Mouse (Mus musculus): ENCODE measurements around the gene Ahctf1. TPM values are rescaled to one million over a fixed set of nuclear protein-coding genes. Genes with fewer than 3 reads are reported as not detected.

Gene Ahctf1
- total RNA-seq (2023), result 93.6 TPM

DNA sequence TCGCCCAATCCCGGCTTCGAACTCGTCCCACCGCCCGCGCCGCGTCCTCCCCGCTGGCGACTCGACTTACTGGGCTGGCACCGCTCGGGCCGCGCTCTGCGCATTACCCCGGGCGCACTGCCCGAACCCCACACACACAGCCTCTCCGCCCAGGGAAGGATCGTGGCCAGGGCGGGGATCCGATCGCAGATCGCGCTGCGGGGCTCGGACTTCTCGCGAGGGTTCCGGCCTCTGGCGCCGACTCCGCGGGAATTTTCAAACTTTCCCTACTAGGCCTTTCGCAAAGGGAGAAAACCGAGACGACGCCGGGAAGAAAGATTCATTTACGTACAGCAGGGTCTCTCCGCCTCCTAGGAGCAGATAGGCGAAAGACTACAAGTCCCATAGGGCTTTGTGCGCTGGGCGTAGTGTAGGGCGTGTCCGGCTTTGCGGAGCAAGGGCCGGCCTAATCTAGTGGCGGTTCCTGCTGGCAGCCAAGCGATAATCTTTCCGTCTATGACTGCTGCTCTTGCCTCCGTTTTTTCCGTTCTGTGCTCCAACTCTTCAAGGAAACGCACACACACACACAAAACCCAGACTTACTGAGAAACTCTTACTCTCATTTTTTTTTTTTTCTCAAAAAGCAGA is at the start of gene Ahctf1:
Ahctf1 (minus strand) TSS at position 168 of the 627 bp plus-strand sequence.

DNA sequence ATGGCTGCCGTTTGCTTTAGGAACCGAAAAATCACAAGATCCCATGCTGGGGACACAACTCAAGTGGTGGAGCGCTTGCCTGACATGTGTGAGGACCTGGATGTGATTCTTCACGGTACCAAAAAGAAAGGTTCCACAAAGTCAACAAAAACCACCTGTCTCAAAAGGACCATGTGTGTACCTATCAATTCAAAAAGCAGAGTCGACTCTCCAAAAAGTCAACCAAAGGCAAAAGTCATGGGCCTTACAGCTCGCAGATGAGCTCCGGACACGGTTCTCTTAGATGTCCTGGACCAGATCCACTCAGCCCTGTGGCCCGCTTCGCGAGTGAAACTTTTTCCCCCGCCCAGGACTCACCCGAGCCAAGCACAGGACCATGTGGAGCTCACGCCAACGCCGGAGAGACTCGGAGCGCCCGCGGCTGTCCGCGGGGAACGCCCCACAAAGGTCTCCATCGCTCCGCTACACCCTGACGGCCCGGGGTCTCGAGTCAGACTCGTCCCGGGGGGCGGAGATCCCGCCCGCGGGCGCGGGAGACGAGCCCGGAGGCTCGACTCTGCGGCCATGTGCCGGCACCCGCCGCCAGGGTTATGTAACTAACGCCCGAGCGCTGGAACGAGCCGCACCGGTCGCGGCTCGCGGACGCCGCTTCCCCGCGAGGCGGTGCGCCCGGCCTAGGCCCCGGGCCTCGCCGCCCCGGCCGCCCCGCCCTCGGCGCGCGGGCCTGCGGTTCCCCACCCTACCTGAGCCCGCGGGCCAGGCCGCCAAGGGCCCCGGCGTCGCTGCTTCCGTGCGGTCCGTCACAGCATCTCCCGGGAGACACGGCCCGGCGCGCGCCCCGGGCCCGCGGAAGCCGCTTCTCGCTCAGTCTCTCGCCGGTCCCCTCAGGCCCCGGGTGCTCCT is 619 bp downstream of the Ahctf1 start, which contains the start of gene Gm10518:
Gm10518 (plus strand) TSS at position 767 of the 903 bp plus-strand sequence.

DNA sequence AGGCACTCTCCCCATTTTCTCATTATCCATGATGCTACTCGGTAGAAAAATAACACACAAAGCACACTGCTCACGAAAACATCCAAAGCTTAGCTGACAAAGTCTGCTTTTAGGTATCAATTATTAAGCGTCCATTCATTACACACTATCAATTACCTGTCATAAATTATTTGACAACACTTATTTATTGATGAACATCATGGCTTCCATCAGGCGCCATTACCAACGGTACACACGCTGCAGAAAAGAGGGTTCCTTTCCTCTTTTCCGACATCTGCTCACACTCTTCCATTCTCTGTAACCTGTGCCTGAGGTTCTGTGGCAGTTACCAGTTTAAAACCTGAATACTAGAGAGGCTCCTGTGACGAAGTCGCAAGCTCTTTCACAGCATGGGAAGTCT is 58.3 kb downstream of the Ahctf1 start, which contains the start of gene Kif28:
Kif28 (minus strand) TSS at position 101 of the 400 bp plus-strand sequence.

Other genes with a start within 250 kb of the Ahctf1 start
- 0.34 TPM for gene Sccpdh, start 135.5 kb downstream of the Ahctf1 start, total RNA-seq (2023)
- gene Kif28, start 58.4 kb downstream of the Ahctf1 start, total RNA-seq (2023), result not detected
- not detected for gene Gm10518, start 304 bp downstream of the Ahctf1 start, total RNA-seq (2023)
- 1.7 TPM for gene Cdc42bpa, start 156.8 kb upstream of the Ahctf1 start, total RNA-seq (2023)